ENCODE assay signal across 18 mouse cellular contexts in the genomic region with DNA sequence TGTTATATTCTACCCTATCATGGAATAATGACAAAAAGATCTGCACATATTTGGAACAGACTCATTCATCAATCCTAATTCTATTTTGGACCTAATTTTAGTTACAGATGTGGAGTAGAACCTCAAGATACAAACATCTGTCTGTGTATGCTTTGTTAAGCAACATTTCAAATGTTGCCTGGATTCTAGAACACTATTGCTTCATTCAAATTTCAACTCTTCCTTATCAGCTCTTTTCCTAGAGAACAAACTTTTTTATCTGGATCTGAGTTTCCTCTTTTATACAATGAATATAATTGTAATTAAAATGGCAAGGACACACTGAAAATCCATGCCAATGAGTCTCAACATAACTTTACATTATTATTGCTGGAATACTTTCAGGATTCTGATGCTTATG. TPM values are rescaled to one million over a fixed set of nuclear protein-coding genes. Genes with fewer than 3 reads are reported as not detected.
"Had no signal": no experiment of that assay in that cellular context is flagged by ENCODE, and none has a peak within 500 bp of the region (broad histone marks: within the 10 kb centered on the region; RNA-seq: fewer than 3 reads in every experiment).

No protein-coding gene starts in this region.

- H3K27ac ChIP-seq: neural tube, embryonic 13.5 days; neural tube, embryonic 15.5 days; stomach, embryonic 15.5 days; stomach, postnatal 0 days had no signal

- H3K9me3 ChIP-seq: neural tube, embryonic 13.5 days; neural tube, embryonic 15.5 days; stomach, embryonic 15.5 days had no signal

- H3K4me1 ChIP-seq: neural tube, embryonic 15.5 days; stomach, embryonic 15.5 days had no signal

- H3K4me3 ChIP-seq: neural tube, embryonic 13.5 days; neural tube, embryonic 15.5 days; stomach, embryonic 15.5 days had no signal

- DNase-seq: retina, postnatal 1 day; right cerebral cortex, adult 18-20 months; right cerebral cortex, postnatal 14 days; right cerebral cortex, postnatal 25 days; right cerebral cortex, postnatal 4 days; spleen, adult 18-20 months; thymus, adult 18-20 months; thymus, adult 2 months; thymus, postnatal 14 days; thymus, postnatal 25 days; thymus, postnatal 36 days; thymus, postnatal 4 days had no signal

- H3K4me2 ChIP-seq: neural tube, embryonic 13.5 days; neural tube, embryonic 15.5 days; stomach, embryonic 15.5 days had no signal

- H3K36me3 ChIP-seq: neural tube, embryonic 13.5 days; neural tube, embryonic 15.5 days; stomach, embryonic 15.5 days had no signal

- H3K27me3 ChIP-seq: neural tube, embryonic 13.5 days; neural tube, embryonic 15.5 days; stomach, embryonic 15.5 days had no signal

- H3K9ac ChIP-seq: neural tube, embryonic 13.5 days; neural tube, embryonic 15.5 days; stomach, embryonic 15.5 days had no signal

RNA-seq across cellular contexts. Expression of a gene that starts 43.8 kb away (rescaled TPM):
- total RNA-seq: neutrophil, adult 5-6 weeks had no signal
- polyA plus RNA-seq: spleen, adult 2 months; thymus, adult 2 months had no signal
